7 mouse cellular contexts compared by ENCODE assay signal in genomic region chr6:143167981-143168674, GRCm38 (mm10). TPM values are rescaled to one million over a fixed set of nuclear protein-coding genes. Genes with fewer than 3 reads are reported as not detected.
DNase-seq lines count a peak whose midpoint lies in the region; ATAC-seq and TF ChIP-seq lines count a peak whose summit lies in the region.

No protein-coding gene starts in this region.

- peak overlapping the region; percentile 85 for H3K4me2 ChIP-seq in forebrain, embryonic 12.5 days
- H3K4me2 ChIP-seq in limb, embryonic 15.5 days = peak overlapping the region; percentile 77
- peak overlapping the region; percentile 86 for H3K4me2 ChIP-seq in stomach, postnatal 0 days (replicated peaks; ENCODE audit: low read depth)

- no peak for TF ChIP-seq POLR2A in spleen, adult 2 months (IDR thresholded peaks at IDR 0.05; ENCODE audit: low read depth, low read length)

- H3K9me3 ChIP-seq in forebrain, embryonic 12.5 days = no peaks in the 10 kb centered on the region
- H3K9me3 ChIP-seq in limb, embryonic 15.5 days = no peaks in the 10 kb centered on the region
- no peaks in the 10 kb centered on the region for H3K9me3 ChIP-seq in stomach, postnatal 0 days (ENCODE audit: control insufficient read depth, low read length)

- peak overlapping the region; percentile 98 for H3K27ac ChIP-seq in spleen, adult 2 months (ENCODE audit: insufficient read depth, low read length)
- H3K27ac ChIP-seq in forebrain, embryonic 12.5 days = no peak overlapping the region; the same call in 1 of the 2 replicates
- peak overlapping the region; percentile 92; the same call in 1 of the 2 replicates for H3K27ac ChIP-seq in limb, embryonic 15.5 days
- H3K27ac ChIP-seq in stomach, postnatal 0 days (replicated peaks) = peak overlapping the region; percentile 95

- no peaks in the 10 kb centered on the region for H3K27me3 ChIP-seq in spleen, adult 2 months (ENCODE audit: control insufficient read depth, insufficient read depth, low read length)
- no peaks in the 10 kb centered on the region for H3K27me3 ChIP-seq in forebrain, embryonic 12.5 days
- H3K27me3 ChIP-seq in limb, embryonic 15.5 days = no peaks in the 10 kb centered on the region
- no peaks in the 10 kb centered on the region for H3K27me3 ChIP-seq in stomach, postnatal 0 days (ENCODE audit: control insufficient read depth, insufficient read depth, low read length)

- peak overlapping the region; percentile 87 for H3K4me3 ChIP-seq in spleen, adult 2 months (ENCODE audit: extremely low read depth, insufficient read depth, insufficient read length)
- H3K4me3 ChIP-seq in forebrain, embryonic 12.5 days (replicated peaks) = peak overlapping the region; percentile 88
- H3K4me3 ChIP-seq in limb, embryonic 15.5 days = peak overlapping the region; percentile 95
- H3K4me3 ChIP-seq in stomach, postnatal 0 days (ENCODE audit: low read depth, low read length) = peak overlapping the region; percentile 82

- peaks cover 12% of the 10 kb centered on the region for H3K36me3 ChIP-seq in spleen, adult 2 months (ENCODE audit: control insufficient read depth, insufficient read depth, low read length)
- peaks cover 11% of the 10 kb centered on the region for H3K36me3 ChIP-seq in forebrain, embryonic 12.5 days (replicated peaks)
- H3K36me3 ChIP-seq in limb, embryonic 15.5 days = peaks cover 3% of the 10 kb centered on the region; the same call in 1 of the 2 replicates
- no peaks in the 10 kb centered on the region for H3K36me3 ChIP-seq in stomach, postnatal 0 days (ENCODE audit: control insufficient read depth, insufficient read depth, low read length)

- peaks cover 10% of the 10 kb centered on the region for H3K4me1 ChIP-seq in spleen, adult 2 months (ENCODE audit: control insufficient read depth, insufficient read depth, insufficient read length)
- peaks cover 33% of the 10 kb centered on the region for H3K4me1 ChIP-seq in forebrain, embryonic 12.5 days
- H3K4me1 ChIP-seq in limb, embryonic 15.5 days = peaks cover 38% of the 10 kb centered on the region
- no peaks in the 10 kb centered on the region for H3K4me1 ChIP-seq in stomach, postnatal 0 days (replicated peaks; ENCODE audit: control insufficient read depth, insufficient read depth)

- DNase-seq in spleen, adult 2 months (ENCODE audit: low read depth in 1 of 2, low spot score in 2 of 2) = no peak
- DNase-seq in spleen, postnatal 10 days (ENCODE audit: low spot score in 2 of 2) = no peak
- DNase-seq in stomach, postnatal 0 days (ENCODE audit: low spot score) = no peak
- no peak for DNase-seq in layer of hippocampus, adult 18-20 months (ENCODE audit: low spot score in 2 of 2)
- no peak for DNase-seq in adrenal gland, adult 18-20 months (ENCODE audit: low spot score in 2 of 2)

- WGBS in spleen, adult 2 months = under 1% methylated on average over 6 of the region's 6 CpGs
- 34% methylated on average over 6 of the region's 6 CpGs for WGBS in forebrain, embryonic 12.5 days
- 14% methylated on average over 6 of the region's 6 CpGs for WGBS in limb, embryonic 15.5 days
- WGBS in stomach, postnatal 0 days = 23% methylated on average over 6 of the region's 6 CpGs

- no peak for ATAC-seq in forebrain, embryonic 12.5 days (ENCODE audit: low FRiP score)
- no peak for ATAC-seq in limb, embryonic 15.5 days (ENCODE audit: insufficient number of reproducible peaks, low FRiP score, low TSS enrichment, low read depth)
- no peak for ATAC-seq in stomach, postnatal 0 days (ENCODE audit: low FRiP score, low TSS enrichment)

- peak overlapping the region; percentile 83 for H3K9ac ChIP-seq in forebrain, embryonic 12.5 days
- peak overlapping the region; percentile 85; the same call in 1 of the 2 replicates for H3K9ac ChIP-seq in limb, embryonic 15.5 days
- peak overlapping the region; percentile 86 for H3K9ac ChIP-seq in stomach, postnatal 0 days (ENCODE audit: low read length)

- TF ChIP-seq CTCF in spleen, adult 2 months (IDR thresholded peaks at IDR 0.05; ENCODE audit: extremely low read depth, insufficient read depth, insufficient read length, insufficient replicate concordance) = no peak
- TF ChIP-seq CTCF in stomach, postnatal 0 days (IDR thresholded peaks at IDR 0.05; ENCODE audit: low read depth) = no peak

- no peak for TF ChIP-seq EP300 in stomach, postnatal 0 days (optimal IDR thresholded peaks at IDR 0.05)

RNA-seq across cellular contexts. Expression of gene Etnk1, which starts 1.1 kb away (rescaled TPM):
- 38.3 and 121 TPM in 2 replicates for polyA plus RNA-seq in spleen, adult 2 months (2012; rRNA removed)
- 33.9 and 39.5 TPM in 2 replicates for polyA plus RNA-seq in forebrain, embryonic 12.5 days (2016; fragmentation: Nextera tagmentation; extraction: Ambion mirVana)
- 12.5 and 16.1 TPM in 2 replicates for polyA plus RNA-seq in limb, embryonic 15.5 days (2015; fragmentation: Nextera tagmentation; extraction: Ambion mirVana)
- 10.7 and 11.0 TPM in 2 replicates for polyA plus RNA-seq in stomach, postnatal 0 days (2015; fragmentation: Nextera tagmentation; extraction: Ambion mirVana)
- total RNA-seq in layer of hippocampus, adult 18-20 months (2021) = 100 to 1,000 TPM; 170 to 175 TPM
- total RNA-seq in adrenal gland, adult 18-20 months (2021) = 100 to 1,000 TPM in 1 of 2 experiments, 10 to 100 TPM in 1; 94.7 to 137 TPM
